Mouse (Mus musculus) lung, postnatal 0 days (tissue): ENCODE measurements around the gene Comt.

ENCODE experiments used
- CTCF ChIP-seq: IDR thresholded peaks from 2 replicates; pipeline ENCODE4 v1.5.1; 2016; ENCODE audit warnings: antibody characterized with exemption, mild to moderate bottlenecking
- EP300 ChIP-seq: IDR thresholded peaks from 2 replicates; pipeline ENCODE4 v1.6.1; 2016; ENCODE audit warnings: antibody characterized with exemption, mild to moderate bottlenecking, control low read depth

GRCm38 (mm10) chr16:18373632-18374031 lies 53.0 kb downstream of the Comt start:
- no peak for TF ChIP-seq CTCF
- TF ChIP-seq EP300 = no peak
